Comparison of ENCODE assay signal across 9 mouse cellular contexts in the genomic region with DNA sequence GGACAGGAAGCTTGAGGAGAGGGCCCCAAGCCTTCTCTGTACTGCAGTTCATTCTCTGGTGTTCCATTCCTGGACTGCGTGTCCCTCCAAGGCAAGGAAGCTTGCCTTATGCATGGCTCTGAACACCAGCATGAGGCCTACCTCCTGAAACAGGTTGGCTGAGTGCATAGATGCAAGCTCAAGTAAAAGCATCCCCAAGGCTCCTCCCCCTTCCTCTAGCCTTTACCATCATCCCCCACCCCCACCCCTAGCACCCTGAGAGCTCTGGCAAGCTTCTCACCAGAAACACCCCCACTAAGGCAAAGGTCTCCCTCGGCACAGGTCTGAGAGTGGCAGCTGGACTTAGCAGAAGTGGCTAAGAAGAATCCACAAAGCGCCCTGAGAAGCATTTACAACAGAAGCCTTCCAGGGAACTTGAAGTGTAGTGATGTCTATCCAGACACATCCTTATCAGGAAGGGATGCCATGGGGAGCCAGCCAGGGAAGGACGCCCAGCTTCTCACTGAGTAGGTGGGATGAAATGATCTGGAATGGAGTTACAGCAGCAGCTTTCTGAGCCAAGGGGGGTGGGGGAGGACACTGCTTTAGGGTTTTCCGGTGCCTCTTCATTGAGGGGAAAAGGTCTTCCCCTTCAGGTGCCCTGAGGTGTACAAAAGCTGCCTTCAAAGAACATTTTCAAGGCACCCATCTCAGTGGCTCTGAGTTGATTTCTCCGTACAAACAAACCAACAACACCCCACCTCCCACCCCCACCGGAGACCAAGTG.
DNase-seq lines count a peak whose midpoint lies in the region; ATAC-seq and TF ChIP-seq lines count a peak whose summit lies in the region.
"Had no signal": no experiment of that assay in that cellular context is flagged by ENCODE, and none has a peak within 500 bp of the region (broad histone marks: within the 10 kb centered on the region; RNA-seq: fewer than 3 reads in every experiment).

No protein-coding gene starts in this region.

- peak overlapping the region; percentile 74 for H3K27ac ChIP-seq in ES-E14 (ENCODE audit: insufficient read depth, low read depth, low read length, poor library complexity, severe bottlenecking)
- H3K27ac ChIP-seq in forebrain, embryonic 14.5 days (ENCODE audit: low read depth, low read length), result peak overlapping the region; percentile 49
- H3K27ac ChIP-seq in midbrain, postnatal 0 days (ENCODE audit: low read depth, low read length), result 0 out of 2 replicates have a peak overlapping the region, but pooled peaks have one; percentile 65

- WGBS in forebrain, embryonic 14.5 days, result 57% methylated on average over 7 of the region's 7 CpGs
- 67% methylated on average over 7 of the region's 7 CpGs for WGBS in midbrain, postnatal 0 days

- peak; percentile 29 to 42 for DNase-seq in left cerebral cortex, adult 18-20 months (ENCODE audit: low spot score in 2 of 2)
- DNase-seq in left cerebral cortex, postnatal 4 days, result no peak
- no peak for DNase-seq in ES-E14 (ENCODE audit: low read depth, low spot score)
- DNase-seq in forebrain, embryonic 14.5 days (ENCODE audit: low spot score), result no peak
- no peak for DNase-seq in midbrain, postnatal 0 days (ENCODE audit: low spot score)
- no peak for DNase-seq in adrenal gland, postnatal 4 days (ENCODE audit: low spot score in 2 of 2)
- DNase-seq: cerebellum, postnatal 14 days had no signal

- H3K36me3 ChIP-seq in ES-E14 (ENCODE audit: control insufficient read depth, insufficient read depth, low read length, poor library complexity, severe bottlenecking), result peaks cover 5% of the 10 kb centered on the region; the same call in 1 of the 2 replicates
- no peaks in the 10 kb centered on the region for H3K36me3 ChIP-seq in forebrain, embryonic 14.5 days (ENCODE audit: control insufficient read depth, insufficient read depth, low read length)
- H3K36me3 ChIP-seq in midbrain, postnatal 0 days (ENCODE audit: insufficient read depth, low read length), result no peaks in the 10 kb centered on the region

- ATAC-seq in forebrain, embryonic 14.5 days, result 0 out of 2 replicates have a peak, but pooled peaks have one; percentile 3
- ATAC-seq in midbrain, postnatal 0 days (ENCODE audit: low FRiP score), result no peak
- no peak for ATAC-seq in erythroid progenitor cell, adult 5-6 weeks (replicated peaks; ENCODE audit: low FRiP score, poor library complexity, severe bottlenecking)
- no peak for ATAC-seq in megakaryocyte progenitor cell, adult 5-6 weeks (replicated peaks; ENCODE audit: poor library complexity)

- H3K4me3 ChIP-seq in ES-E14 (ENCODE audit: insufficient read depth in 1 of 2, low read depth in 1 of 2, low read length in 2 of 2, poor library complexity in 1 of 2, severe bottlenecking in 1 of 2), result no peak overlapping the region
- H3K4me3 ChIP-seq in forebrain, embryonic 14.5 days (ENCODE audit: low read depth, low read length), result no peak overlapping the region
- H3K4me3 ChIP-seq in midbrain, postnatal 0 days (ENCODE audit: low read depth, low read length), result no peak overlapping the region

- H3K9ac ChIP-seq in ES-E14 (ENCODE audit: insufficient read depth, low read depth, low read length, poor library complexity, severe bottlenecking), result no peak overlapping the region
- no peak overlapping the region for H3K9ac ChIP-seq in forebrain, embryonic 14.5 days (ENCODE audit: low read length)
- H3K9ac ChIP-seq in midbrain, postnatal 0 days (replicated peaks; ENCODE audit: low read length, poor library complexity, severe bottlenecking), result no peak overlapping the region

- H3K9me3 ChIP-seq in ES-E14 (ENCODE audit: control insufficient read depth, insufficient read depth, low read depth, low read length), result no peaks in the 10 kb centered on the region
- H3K9me3 ChIP-seq in forebrain, embryonic 14.5 days (replicated peaks; ENCODE audit: control insufficient read depth, low read length), result no peaks in the 10 kb centered on the region
- H3K9me3 ChIP-seq in midbrain, postnatal 0 days (ENCODE audit: low read length), result no peaks in the 10 kb centered on the region

- intact Hi-C loops in left cerebral cortex, postnatal 4 days (cut with DNase I), result no loop called here

- H3K4me1 ChIP-seq in ES-E14 (ENCODE audit: control insufficient read depth in 2 of 2, insufficient read depth in 2 of 2, low read length in 2 of 2, poor library complexity in 1 of 2), result peaks cover 16 to 28% of the 10 kb centered on the region in 2 experiments
- peaks cover 60% of the 10 kb centered on the region for H3K4me1 ChIP-seq in forebrain, embryonic 14.5 days (ENCODE audit: control insufficient read depth, insufficient read depth, low read length)
- H3K4me1 ChIP-seq in midbrain, postnatal 0 days (ENCODE audit: insufficient read depth, low read length), result peaks cover 15% of the 10 kb centered on the region

- in situ Hi-C loops in ES-E14 (cut with MboI; ENCODE audit: low sequenced_read_pairs in 2 of 2, unreplicated experiment in 2 of 2), result no loop called here

- H3K27me3 ChIP-seq in forebrain, embryonic 14.5 days (replicated peaks; ENCODE audit: control insufficient read depth, insufficient read depth, low read length), result no peaks in the 10 kb centered on the region
- no peaks in the 10 kb centered on the region for H3K27me3 ChIP-seq in midbrain, postnatal 0 days (ENCODE audit: insufficient read depth, low read length)

- no peak for TF ChIP-seq CTCF in midbrain, postnatal 0 days (IDR thresholded peaks at IDR 0.05)

- no peak overlapping the region for H3K4me2 ChIP-seq in forebrain, embryonic 14.5 days (ENCODE audit: low read length)
- no peak overlapping the region for H3K4me2 ChIP-seq in midbrain, postnatal 0 days (ENCODE audit: low read depth, low read length, poor library complexity, severe bottlenecking)

TF ChIP-seq in ES-E14, 5 proteins besides CTCF, POLR2A, EP300 and RAD21:
- TF ChIP-seq HCFC1 (IDR thresholded peaks at IDR 0.05; ENCODE audit: borderline replicate concordance, insufficient read depth, low read length), result no peak

Comparison
In these comparisons a context has a peak if more than half of its experiments do, and no peak if none do; other contexts are left out.
1. DNase-seq: peak in left cerebral cortex, adult 18-20 months (2 of 2); none in left cerebral cortex, postnatal 4 days (single experiment), ES-E14 (single experiment), forebrain, embryonic 14.5 days (single experiment), midbrain, postnatal 0 days (single experiment) and adrenal gland, postnatal 4 days (0 of 2).
2. Peak in every context shown above with its lines, with median percentiles within 50 percentile points of each other: H3K27ac ChIP-seq.